Mouse (Mus musculus) erythroid progenitor cell, adult 5-6 weeks (primary cell): ENCODE results near the gene Srp14. TPM values are rescaled to one million over a fixed set of nuclear protein-coding genes. Genes with fewer than 3 reads are reported as not detected.

Experiments used
- ATAC-seq: replicated peaks from 2 replicates; pipeline ENCODE4 v1.8.0; 2016; ENCODE audit warnings: moderate number of reproducible peaks, mild to moderate bottlenecking, moderate TSS enrichment, inconsistent platforms; ENCODE audit not compliant: poor library complexity, low FRiP score, severe bottlenecking
- total RNA-seq, 2 experiments: library from RNA; stranded (forward) in 1 of 2; stranded (reverse) in 1 of 2; fragments of 150-400 nt in 1 of 2; fragments of 186-747, 209-891 nt in 1 of 2; gene quantifications; 2 replicates each; pipeline versions ENCODE4 v1.2.3 to v1.2.4; 2015 to 2017; ENCODE audit warnings: low replicate concordance in 2 of 2

The Srp14 gene
- total RNA-seq, 2 experiments from 2014 or later, result 50.6 to 114 TPM

DNA sequence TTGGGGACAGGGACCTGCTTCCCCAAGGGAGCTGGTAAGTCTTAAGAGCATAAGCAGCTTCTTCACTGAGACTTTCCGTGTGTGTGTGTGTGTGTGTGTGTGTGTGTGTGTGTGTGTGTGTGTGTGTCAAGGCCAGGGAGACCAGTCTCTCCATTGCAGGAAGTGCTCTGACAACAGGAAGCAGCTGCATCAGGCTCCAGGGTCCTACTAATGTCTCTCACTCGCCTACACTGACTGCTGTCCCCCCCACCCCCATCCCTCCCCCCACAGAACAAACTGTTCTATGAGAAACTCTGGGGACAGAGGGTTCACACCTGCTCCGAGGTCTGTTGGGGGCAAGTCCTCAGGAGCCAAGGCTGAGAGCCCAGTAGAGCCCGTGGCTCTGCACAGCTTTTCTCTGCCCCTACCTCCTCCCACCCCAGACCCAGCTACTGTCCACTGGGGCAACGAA is 11.8 kb upstream of the Srp14 start:
- ATAC-seq, result no peak

DNA sequence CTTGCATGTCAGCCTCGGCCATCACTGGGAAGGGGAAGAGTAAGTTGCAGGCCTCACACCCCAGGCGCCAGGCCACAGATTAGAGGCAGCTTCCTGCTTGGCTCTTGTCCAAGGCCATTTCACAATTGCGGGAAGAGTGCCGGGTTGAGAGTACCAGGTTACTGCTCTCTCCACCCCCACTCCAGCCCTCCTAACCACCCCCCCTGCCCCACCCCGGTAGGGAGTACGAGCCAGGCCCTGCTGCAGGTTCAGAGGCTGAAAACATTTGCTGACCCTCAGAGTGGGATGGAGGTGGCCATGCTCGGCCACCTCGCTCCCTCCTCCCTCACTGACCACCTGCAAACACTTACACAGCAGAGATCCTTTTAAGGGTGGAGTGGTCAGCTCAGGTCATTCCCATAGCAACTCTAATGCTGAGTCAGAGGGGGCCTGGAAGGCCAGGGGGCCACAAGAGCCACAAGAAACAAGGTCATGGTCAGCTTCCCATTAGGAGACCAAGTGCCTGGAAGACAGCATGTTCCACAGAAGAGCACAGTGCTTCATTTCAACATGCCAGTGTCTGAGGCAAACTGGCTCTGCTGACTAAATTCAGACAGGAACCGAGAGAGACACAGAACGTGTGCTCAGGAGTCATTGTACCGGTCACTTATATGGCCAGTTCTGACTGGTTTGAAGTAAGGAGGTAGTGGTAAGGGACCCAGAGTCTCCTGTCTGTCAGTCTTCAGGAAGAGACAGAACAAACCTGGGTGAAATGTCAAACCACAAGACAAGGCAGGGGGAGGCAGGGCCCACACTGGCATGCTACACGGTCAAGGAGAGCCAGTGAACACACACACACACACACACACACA is 11.0 kb upstream of the Srp14 start:
- no peak for ATAC-seq

DNA sequence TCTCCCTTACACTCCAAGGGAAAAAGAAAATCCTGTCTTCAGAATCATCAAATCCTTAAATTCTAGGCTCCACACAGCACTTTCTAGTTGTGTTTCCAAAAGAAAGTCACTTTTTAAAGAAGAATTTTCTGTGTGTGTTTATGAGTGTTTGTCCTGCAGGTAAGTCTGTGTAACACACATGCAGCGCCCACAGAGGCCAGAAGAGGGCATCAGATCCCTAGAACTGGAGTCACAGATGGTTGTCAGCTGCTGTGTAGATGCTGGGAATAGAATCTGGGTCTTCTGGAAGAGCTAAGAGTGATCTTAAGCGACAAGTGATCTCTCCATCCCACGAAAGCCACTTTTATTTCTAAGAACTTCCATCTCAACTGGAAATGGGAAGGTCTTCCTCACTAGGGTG is 8.3 kb upstream of the Srp14 start:
- ATAC-seq, result no peak

DNA sequence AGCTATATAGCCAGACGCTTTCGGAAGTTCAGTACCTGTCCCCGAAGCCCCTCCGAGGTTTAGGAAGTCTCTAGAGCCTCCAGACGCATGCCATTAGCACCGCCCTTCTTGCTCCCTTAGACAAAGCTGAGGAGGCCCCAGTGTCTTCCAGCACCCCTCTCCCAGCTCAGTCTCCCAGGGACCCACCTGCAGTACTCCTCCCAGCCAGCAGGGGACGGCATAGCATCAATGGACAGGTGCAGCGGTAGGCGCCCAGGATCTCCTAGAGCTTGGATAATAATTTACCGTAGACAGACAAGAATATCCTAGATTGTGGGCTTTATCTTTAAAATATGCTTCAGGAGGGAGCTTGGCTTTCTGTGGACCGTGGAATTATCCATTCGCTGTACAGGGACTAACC is 7.4 kb upstream of the Srp14 start:
- peak; percentile 76 for ATAC-seq

DNA sequence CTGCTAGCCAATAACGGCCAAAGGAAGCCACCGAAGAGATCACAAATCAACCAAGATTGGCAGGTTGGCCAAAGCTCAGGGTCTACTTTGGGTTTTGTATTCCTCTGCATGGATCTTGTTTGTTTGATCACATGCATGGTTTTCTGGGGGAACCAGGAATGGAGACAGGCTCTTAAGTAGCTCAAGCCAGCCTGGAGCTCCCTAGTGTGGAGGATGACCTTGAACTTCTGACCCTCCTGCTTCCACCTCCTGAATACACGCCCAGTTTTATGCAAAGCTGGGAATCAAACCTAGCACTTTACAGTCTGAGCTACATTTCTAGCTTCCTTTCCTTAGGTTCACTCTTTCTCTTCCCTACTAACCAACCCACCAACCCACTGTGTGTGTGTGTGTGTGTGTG is 5.9 kb upstream of the Srp14 start:
- no peak for ATAC-seq

DNA sequence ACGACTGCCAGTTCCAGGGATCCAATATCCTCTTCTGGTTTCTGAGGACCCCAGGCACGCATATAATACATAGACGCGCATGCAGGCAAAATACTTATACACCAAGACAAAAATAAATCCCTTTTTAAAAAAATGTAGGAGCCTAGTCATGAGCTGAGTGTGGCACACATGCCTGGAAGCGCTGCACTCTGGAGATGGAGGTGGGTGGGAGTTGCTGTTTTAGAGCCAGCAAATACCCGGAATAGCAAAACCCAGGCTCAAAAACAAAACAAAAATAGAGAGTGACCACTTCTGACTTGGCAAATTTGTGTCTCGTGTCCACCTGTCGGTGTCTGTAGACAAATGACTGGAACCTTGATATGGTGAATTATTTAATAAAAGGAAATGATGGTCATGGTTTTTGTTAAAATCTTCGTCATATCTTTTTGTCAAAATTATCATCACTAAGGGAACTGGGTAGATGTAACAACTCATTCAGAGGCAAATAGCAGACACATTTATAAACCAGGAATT is 4.9 kb upstream of the Srp14 start:
- ATAC-seq, result no peak

DNA sequence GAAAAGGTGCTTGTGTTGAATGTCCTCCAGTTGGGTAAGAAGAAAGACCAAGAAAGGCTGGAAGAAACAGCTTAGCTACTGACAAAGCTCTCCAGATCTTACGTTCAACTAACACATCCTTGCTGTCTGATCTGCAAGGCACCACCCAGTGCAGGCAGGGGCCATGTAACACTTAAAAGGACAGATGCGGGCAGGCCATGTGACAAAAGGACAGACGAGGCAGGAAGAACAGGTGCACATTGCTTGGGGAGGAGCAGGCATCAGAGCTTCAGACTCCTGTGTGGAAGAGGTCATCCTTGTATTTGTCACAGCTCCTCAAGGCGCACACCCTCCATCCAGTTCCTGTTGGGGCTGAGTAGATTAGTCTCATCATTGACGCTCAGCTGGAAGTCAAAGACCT is 3.5 kb upstream of the Srp14 start:
- ATAC-seq, result no peak

DNA sequence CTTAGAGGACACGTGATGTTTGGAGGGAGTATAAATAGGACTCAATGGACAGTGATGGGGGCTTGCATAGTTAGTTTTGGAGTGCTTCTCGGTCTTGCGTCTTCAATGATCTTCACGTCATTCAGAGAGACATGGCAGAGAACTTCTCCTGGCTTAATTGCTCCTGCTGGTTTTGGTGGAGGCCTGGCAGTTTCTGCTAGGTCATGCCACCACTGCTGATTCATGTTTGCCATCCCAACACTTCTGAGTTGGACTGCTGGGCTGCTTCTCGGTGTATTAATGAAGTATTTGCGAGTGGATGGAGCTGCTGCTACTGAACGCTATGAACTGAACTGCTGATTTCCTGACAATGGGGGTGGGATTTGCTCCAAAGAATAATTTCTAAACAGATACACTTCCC is 1.4 kb upstream of the Srp14 start:
- no peak for ATAC-seq

DNA sequence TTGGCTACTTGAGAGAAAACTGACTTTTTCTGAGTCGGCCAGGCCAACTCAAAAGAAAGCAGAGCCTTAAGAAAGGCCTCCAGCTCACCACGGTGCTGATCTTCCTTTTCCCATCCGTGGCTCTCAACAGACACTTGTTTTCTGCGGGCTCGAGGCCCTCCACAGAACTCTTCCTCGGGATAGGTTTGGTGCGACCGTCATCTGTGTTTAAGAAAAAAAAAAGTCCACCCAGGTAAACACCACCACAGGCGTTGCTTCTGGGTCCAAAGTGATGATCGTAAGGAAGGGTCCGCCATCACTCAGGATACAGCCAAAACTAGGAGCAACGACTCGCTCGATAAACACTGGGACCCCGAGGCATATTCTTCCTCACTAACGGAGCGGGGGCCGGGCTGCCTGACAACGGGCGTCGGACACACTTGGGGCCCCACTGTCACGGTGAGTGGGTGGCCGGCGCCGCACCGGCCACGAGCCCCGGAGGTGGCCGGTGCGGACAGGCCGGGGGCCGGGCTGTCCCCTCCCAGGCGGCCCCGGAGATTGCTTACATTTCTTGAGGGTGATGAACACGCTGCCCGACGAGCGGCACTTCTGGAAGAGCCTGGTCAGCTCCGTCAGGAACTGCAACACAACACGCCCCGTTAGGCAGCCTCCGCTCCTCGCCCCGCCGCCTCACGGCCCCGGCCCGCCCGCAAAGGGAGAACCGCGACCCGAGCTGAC is 520 bp downstream of the Srp14 start:
- ATAC-seq, result peak; percentile 28

DNA sequence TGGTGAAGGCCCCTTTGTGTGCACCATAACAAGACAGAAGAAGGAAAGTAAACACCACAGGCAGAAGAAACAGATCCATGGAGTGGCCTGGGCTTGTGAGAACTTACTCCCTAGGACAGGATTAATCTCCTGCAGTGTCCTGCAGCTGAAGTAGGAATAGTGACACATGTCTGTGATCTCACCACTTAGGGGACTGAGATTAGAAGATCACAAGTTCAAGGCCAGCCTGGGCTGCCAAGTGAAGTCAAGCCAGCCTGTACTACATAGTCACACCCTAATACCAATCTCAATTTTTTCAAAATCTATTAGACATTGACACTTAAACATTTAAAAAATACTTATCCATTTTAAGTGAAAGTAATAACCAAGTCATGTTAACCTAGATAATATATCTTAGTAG is 11.2 kb downstream of the Srp14 start:
- ATAC-seq, result no peak

DNA sequence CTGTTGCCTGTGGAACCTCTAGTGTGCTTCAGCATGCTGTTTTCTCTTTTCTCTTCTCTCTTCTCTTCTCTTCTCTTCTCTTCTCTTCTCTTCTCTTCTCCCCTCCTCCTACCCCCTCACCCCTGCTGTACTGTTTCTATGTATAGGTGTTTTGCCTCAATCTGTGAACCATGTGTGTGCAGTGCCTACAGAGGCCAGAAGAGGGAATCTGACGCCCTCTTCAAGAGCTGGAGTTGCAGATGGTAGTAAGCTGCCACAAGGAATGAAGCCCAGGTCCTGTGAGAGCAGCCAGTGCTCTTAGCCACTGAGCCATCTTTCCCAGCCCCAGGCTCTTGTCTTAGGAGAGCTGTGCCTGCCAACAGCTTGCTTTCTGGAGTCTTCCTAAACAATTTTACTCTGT is 12.9 kb downstream of the Srp14 start:
- ATAC-seq, result no peak

DNA sequence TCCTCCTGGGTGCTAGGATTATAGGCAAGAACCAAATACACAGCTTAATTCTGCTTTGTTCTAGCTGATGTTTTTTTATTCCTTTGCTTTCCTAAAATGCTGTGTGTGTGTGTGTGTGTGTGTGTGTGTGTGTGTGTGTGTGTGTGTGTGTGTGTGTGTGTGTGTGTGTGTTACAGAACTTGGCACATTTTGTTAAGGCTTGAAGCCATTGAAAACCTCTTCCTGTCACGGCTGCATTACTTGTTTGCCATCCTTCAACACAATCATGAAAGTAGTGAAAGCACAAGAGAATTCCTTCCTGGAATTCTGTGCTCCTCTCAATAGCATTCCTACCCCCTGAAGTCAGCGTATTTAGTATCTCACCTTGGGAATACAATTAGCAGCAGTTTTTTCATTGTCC is 13.6 kb downstream of the Srp14 start:
- no peak for ATAC-seq

DNA sequence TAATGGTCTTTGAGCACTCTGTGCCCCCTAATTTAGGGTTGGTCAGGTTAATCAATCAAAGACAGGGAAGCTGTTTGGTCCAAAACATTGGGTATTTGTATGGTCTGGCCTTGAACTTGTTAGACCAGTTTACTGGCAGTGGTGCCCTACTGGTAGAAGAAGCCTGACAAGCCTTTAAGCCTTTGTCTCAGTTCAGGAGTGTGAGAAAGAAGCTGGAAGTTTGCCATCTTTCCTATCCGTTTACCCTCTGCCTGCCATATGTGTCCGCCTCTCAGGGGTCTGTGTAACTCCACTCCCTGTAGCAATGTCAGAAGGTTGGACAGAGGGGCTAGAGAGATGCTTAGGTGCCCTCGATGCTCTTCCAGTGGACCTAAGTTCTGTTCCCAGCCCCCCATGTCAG is 15.1 kb downstream of the Srp14 start:
- ATAC-seq, result no peak

DNA sequence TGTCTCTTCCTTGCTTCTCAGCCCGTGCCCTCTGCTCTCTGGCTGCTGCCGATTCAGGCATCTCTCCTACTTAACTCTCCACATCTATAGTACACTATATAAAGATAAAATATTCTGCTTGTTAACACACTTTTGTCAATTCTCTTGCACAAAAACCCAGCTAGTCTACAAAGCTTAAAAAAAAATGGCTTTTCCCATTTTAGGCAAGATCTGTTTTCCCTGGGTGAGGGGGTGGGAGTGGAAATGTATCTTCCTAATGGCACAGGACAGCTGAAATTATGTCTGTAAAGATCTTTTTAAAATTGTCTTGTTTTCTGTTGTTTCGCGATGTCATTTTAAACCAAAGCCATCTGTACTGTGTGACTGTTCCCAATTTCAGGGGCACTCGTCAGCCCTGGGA is 16.0 kb downstream of the Srp14 start:
- no peak for ATAC-seq

DNA sequence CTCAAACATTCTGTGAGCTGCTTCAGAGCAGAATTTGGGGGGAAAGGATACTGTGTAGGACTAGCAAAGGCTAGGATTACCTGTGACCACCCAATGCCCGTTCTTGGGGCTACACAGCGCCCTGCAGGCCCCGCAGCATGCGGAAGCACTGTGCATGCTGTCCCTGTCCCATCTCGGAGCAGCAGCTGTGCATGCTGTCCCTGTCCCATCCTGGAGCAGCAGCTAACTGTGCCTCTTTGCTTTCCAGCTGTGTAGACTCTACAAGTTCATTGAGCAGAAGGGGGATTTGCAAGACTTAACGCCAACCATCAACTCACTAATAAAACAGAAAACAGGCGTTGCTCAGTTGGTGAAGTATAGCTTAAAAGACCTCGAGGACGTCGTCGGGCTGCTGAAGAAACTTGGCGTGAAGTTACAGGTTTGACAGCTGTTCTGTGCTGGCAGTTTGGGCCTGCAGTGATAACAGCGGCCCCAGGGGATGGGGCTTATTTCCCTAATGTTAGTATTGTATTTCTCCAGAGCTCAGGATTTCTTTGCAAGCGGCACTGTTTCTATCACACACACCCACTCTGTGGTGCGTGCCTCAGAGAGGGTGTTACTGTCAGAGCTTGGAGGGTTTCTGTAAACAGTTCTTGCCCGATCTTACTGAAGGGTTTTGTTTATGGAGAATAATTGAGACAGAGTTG is 17.9 kb downstream of the Srp14 start:
- no peak for ATAC-seq

DNA sequence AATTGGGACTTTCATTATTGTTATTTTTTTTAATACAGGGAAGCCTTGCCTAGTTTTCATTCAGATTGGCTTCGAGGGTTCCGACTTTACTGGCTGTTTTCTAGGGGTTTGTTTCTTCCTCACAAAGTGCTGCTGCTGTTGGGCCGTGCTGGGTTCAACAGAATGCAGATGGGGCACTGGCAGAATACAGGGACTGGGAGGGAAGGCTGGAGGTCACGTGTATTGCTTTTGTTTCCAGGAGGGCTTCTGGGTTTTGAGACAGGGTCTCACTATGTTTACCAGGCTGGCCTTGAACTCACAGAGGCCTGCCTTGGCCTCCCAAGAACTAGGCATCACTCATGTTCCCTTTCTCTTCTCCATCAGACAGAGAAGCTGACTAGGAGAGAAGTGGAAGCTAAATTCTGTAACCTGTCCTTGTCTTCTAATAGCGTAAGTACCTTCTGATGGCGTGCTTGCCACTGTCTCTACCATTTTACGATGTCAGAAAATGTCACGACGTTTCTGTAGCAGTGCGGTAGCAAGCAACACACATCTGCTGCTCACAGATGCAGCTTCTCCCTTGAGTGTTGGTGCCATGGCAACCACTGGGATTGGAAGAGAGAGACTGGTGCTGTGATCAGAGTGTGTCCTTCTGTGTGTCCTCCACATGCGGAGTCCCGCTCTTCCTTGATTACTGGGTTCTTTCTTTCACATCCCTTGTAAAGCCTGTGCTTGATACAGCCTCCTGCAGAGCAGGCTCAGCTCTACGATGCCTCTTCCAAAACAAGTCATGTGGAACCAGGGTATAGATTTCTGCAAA is 21.8 kb downstream of the Srp14 start:
- ATAC-seq, result no peak

DNA sequence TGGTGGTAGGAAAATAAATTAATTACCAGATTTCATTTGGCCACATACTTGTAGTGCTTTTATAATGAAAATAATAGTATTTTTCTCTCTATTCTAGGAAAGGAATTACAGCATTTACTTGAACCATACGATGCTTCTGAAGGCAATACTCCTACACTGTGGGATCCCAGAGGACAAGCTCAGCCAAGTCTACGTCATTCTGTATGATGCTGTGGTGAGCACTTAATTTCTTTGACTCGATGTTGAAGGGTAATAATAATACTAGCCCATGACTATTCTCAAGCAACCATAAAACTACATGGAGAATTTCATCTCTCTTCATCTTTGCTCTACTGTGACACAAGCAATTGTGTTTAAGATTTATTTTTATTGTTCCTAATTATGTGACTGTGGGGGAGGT is 22.5 kb downstream of the Srp14 start:
- no peak for ATAC-seq

DNA sequence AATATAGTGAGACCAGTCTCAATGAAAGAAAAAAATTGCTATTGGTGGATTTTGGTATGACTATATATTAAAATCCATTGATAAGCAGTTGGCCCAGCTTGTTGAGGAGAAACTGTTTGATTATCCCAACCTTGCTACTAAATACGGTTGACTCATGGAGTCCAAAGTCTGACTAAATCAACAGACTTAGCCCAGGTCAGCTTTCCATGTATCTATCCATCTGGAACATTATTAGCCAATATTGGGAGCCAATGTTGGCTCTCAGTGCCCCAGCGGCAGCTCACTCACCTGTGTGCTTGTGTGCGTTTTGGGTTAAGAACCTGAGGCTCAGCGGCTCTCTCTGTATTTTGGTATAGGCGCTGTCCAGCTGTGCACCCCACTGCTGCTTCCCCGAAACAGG is 28.5 kb downstream of the Srp14 start:
- no peak for ATAC-seq

DNA sequence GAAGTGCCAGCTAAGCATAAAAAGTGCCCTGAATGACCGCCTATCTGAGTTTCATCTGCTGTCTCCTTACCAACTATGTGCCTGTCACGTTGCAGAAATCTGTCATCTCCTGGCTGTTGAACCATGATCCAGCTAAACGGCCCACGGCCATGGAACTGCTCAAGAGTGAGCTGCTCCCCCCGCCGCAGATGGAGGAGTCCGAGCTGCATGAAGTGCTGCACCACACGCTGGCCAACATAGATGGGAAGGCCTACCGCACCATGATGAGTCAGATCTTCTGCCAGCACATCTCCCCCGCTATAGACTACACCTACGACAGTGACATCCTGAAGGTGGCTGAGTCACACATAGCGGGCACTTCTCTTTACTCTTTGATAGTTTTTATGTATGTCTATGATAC is 31.3 kb downstream of the Srp14 start:
- ATAC-seq, result no peak
